Mouse (Mus musculus) E14TG2a.4 (cell line): ENCODE results near the gene Emp1.

ENCODE experiments used
- H3K27me3 ChIP-seq: 2 replicates; pipeline ENCODE4 v1.6.1; 2014; ENCODE audit warnings: low read length, control low read depth; ENCODE audit not compliant: insufficient read depth
- H3K36me3 ChIP-seq: 2 replicates; pipeline ENCODE4 v1.6.1; 2014; ENCODE audit warnings: low read length, control low read depth; ENCODE audit not compliant: insufficient read depth
- H3K4me1 ChIP-seq: replicated peaks from 2 replicates; pipeline ENCODE4 v1.6.1; 2014; ENCODE audit warnings: low read depth, low read length, control low read depth
- H3K4me3 ChIP-seq: replicated peaks from 2 replicates; pipeline ENCODE4 v1.5.1; 2014; ENCODE audit warnings: mild to moderate bottlenecking, low read length
- H3K9me3 ChIP-seq: 2 replicates; pipeline ENCODE4 v1.6.1; 2014; ENCODE audit warnings: low read length, control low read depth
- CTCF ChIP-seq: conservative IDR thresholded peaks from 2 replicates; pipeline ENCODE4 v1.5.1; 2014; ENCODE audit warnings: low read length
- NANOG ChIP-seq: IDR thresholded peaks from 2 replicates; pipeline ENCODE4 v1.6.1; 2014; ENCODE audit warnings: borderline replicate concordance, low read length, mixed read lengths
- POU5F1 ChIP-seq: IDR thresholded peaks from 2 replicates; pipeline ENCODE4 v1.6.1; 2014; ENCODE audit warnings: low read length, borderline replicate concordance

The Emp1 gene

GRCm38 (mm10) chr6:135385738-135386459 is 23.6 kb downstream of the Emp1 start:
- peaks cover 8% of the 10 kb centered on the region for H3K36me3 ChIP-seq
- no peak overlapping the region for H3K4me3 ChIP-seq
- no peaks in the 10 kb centered on the region for H3K4me1 ChIP-seq
- H3K9me3 ChIP-seq: no peaks in the 10 kb centered on the region
- H3K27me3 ChIP-seq: peaks cover 5% of the 10 kb centered on the region; the same call in 1 of the 2 replicates
- TF ChIP-seq POU5F1: no peak
- TF ChIP-seq NANOG: no peak
- no peak for TF ChIP-seq CTCF

GRCm38 (mm10) chr6:135387653-135388052 is 25.3 kb downstream of the Emp1 start:
- no peak overlapping the region for H3K4me3 ChIP-seq
- H3K9me3 ChIP-seq: no peaks in the 10 kb centered on the region
- peaks cover 5% of the 10 kb centered on the region; the same call in 1 of the 2 replicates for H3K27me3 ChIP-seq
- TF ChIP-seq CTCF: no peak
- no peak for TF ChIP-seq POU5F1
- TF ChIP-seq NANOG: no peak
- H3K4me1 ChIP-seq: no peaks in the 10 kb centered on the region
- no peaks in the 10 kb centered on the region for H3K36me3 ChIP-seq

DNA sequence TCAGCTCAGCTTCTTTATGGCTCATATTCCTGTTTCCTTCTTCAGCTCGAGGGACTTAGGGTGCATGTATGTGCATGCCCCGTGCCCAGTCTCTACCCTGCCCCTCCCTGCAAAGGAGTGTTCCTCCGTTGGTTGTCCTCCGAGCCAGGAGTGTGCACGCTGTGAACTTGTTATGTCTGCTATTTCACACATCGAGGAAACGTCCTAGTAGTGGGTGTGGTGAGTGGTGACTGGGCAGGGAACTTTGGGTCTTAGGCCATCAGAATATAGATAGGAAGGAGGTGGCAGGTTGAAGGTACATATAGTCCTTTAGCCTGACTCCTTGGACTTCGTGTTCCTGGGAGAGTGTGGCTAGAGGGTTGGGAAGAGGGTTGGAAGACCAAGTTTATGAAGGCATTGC is 26.4 kb downstream of the Emp1 start:
- no peak overlapping the region for H3K4me3 ChIP-seq
- H3K36me3 ChIP-seq: no peaks in the 10 kb centered on the region
- H3K27me3 ChIP-seq: peaks cover 5% of the 10 kb centered on the region; the same call in 1 of the 2 replicates
- H3K4me1 ChIP-seq: no peaks in the 10 kb centered on the region
- H3K9me3 ChIP-seq: no peaks in the 10 kb centered on the region
- no peak for TF ChIP-seq NANOG
- no peak for TF ChIP-seq POU5F1
- TF ChIP-seq CTCF: no peak

DNA sequence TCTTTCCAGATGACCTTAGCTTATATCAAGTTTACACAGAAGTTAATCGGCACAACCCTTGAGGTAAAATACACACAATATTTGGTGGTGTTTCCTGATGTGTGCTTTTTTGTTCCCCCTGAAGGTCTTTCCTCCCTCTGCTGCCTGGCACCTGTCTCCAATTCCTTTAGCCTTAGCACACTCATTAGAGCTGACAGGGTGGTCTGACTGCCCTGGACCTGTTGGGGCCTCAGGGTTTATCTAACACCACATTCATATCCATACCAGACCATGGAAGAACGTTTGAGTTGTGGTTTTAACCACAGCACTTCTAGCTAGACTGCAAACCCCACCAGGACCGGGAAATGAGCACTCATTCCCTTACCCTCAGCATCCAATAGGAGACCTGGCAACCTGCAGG is 28.1 kb downstream of the Emp1 start:
- H3K9me3 ChIP-seq: no peaks in the 10 kb centered on the region
- H3K36me3 ChIP-seq: no peaks in the 10 kb centered on the region
- peaks cover 5% of the 10 kb centered on the region; the same call in 1 of the 2 replicates for H3K27me3 ChIP-seq
- no peak for TF ChIP-seq CTCF
- TF ChIP-seq POU5F1: no peak
- TF ChIP-seq NANOG: no peak
- no peaks in the 10 kb centered on the region for H3K4me1 ChIP-seq
- no peak overlapping the region for H3K4me3 ChIP-seq

DNA sequence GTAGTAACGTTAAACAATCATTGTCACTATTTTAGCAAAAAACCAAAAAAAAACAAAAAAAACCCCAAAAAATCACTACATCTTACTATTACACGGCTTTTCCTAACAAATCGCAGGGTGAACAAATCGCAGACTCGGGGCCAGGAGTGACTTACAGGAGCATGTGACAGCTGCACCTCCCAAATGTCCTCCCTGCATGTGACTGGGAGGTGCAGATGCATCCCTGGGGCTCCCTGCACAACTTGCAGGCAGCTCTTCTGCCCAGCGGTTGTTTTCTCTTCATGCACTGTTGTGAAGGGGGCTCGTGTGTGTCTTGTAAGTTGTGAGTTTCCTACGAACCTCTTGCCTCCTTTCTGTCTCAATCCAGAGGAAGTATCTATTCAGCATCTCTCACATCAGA is 33.0 kb downstream of the Emp1 start:
- Histone ChIP-seq H3K4me3 (no peak overlapping the region), H3K27me3 (no peaks in the 10 kb centered on the region; the same call in 1 of the 2 replicates), H3K4me1 (peaks cover 11% of the 10 kb centered on the region), H3K36me3 (no peaks in the 10 kb centered on the region), H3K9me3 (0 out of 2 replicates have a peak, but pooled peaks cover 6% of the 10 kb centered on the region)
- TF ChIP-seq NANOG (no peak), CTCF (no peak)

DNA sequence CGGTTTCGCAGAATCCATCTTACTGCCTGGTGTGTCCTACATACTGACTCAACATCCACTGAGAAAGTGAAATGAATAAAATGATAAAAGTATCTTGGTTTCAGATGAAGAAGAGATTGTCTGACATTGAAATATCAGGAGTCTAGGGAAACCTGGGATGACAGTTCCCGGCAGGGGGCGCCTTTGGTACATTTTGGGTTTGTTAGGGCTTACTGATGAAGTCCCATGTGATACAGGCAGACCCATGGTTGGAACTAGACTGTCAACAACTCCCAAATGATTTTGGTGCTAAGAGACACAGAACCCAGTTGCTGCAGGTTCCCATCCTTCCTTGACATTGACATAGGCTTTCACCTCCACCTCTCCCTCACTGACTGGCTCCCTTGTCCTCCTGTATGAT is 34.7 kb downstream of the Emp1 start:
- Histone ChIP-seq H3K4me3 (no peak overlapping the region), H3K4me1 (peaks cover 11% of the 10 kb centered on the region), H3K27me3 (no peaks in the 10 kb centered on the region; the same call in 1 of the 2 replicates), H3K9me3 (0 out of 2 replicates have a peak, but pooled peaks cover 6% of the 10 kb centered on the region), H3K36me3 (no peaks in the 10 kb centered on the region)
- TF ChIP-seq POU5F1 (no peak), CTCF (peak; percentile 29)

- Histone ChIP-seq H3K9me3 (0 out of 2 replicates have a peak, but pooled peaks cover 6% of the 10 kb centered on the region), H3K27me3 (no peaks in the 10 kb centered on the region; the same call in 1 of the 2 replicates), H3K4me1 (peaks cover 11% of the 10 kb centered on the region), H3K36me3 (no peaks in the 10 kb centered on the region), H3K4me3 (no peak overlapping the region)
- TF ChIP-seq CTCF: no peak
- no peak for TF ChIP-seq NANOG
- no peak for TF ChIP-seq POU5F1
These were observed 35.4 kb downstream of the Emp1 start for GRCm38 (mm10) chr6:135397788-135398187.

DNA sequence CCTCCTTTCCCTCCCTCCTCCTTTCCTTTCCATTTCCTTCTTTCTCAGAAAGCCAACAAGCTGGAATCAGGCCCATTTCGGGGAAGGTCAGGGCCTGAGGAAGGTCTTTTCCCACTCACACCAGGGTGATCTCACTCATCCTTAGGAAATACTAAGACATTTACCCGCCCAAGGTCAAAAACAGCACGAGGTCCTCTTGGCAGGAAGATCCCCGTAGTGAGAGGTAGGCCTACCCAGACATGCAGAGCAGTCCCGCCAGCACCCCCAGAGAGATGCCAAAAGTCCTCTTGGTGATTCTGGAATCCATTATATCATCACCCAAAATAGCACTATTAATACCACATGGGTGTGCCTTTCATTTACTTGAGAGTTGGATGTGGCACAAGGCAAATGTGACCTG is 36.5 kb downstream of the Emp1 start:
- 0 out of 2 replicates have a peak, but pooled peaks cover 6% of the 10 kb centered on the region for H3K9me3 ChIP-seq
- peaks cover 11% of the 10 kb centered on the region for H3K4me1 ChIP-seq
- no peak for TF ChIP-seq POU5F1
- no peak for TF ChIP-seq CTCF
- TF ChIP-seq NANOG: no peak
- no peak overlapping the region for H3K4me3 ChIP-seq
- H3K27me3 ChIP-seq: peaks cover 1% of the 10 kb centered on the region; the same call in 1 of the 2 replicates
- no peaks in the 10 kb centered on the region for H3K36me3 ChIP-seq

DNA sequence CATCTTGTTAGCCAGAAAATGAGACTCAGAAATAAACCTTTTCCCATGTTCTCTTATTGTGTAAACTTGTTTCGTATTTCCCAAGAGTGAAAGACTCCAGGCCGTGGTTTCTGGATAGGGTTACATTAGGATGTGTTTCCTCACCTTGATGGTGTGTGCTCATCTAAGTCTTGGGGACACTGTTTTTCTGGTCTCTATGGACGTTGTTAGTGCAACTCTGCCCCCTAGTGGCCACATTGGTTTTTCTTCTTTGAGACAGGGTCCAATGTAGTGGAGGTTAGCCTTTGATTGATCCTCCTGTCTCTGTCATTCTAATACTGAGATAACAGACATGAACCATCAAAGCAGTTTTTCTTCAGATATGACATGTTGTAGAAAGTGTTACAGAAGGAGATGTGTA is 38.0 kb downstream of the Emp1 start:
- Histone ChIP-seq H3K27me3 (peaks cover 7% of the 10 kb centered on the region; the same call in 1 of the 2 replicates), H3K36me3 (no peaks in the 10 kb centered on the region), H3K9me3 (0 out of 2 replicates have a peak, but pooled peaks cover 6% of the 10 kb centered on the region), H3K4me3 (no peak overlapping the region), H3K4me1 (peaks cover 11% of the 10 kb centered on the region)
- no peak for TF ChIP-seq NANOG
- TF ChIP-seq CTCF: peak; percentile 44
